Mouse (Mus musculus): ENCODE results near the gene Inpp5a.

The Inpp5a gene

GRCm38 (mm10) chr7:139537831-139538230, 148.9 kb downstream of the Inpp5a start:
- no peak for DNase-seq (ENCODE audit: low spot score in 2 of 2)

DNA sequence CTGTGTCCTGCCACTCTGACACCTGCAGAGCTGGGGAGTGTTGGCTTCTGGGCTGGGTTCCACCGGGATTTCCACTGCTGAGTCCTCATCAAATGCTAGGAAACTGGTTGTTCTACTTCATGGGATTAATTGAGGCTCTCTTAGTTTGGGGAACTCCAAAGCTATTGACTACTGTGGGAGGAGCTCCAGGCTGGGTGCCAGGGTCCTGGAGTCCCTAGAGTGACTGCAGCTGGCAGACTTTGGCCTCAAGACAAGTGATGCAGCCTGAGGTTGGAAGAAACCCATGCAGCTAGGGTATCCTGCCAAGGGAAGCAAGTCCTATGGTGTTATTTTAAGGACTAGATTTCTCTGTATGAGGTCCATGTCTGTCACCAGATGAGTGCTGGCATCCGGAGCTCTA, 149.6 kb downstream of the Inpp5a start:
- DNase-seq (ENCODE audit: low spot score in 2 of 2), result no peak

GRCm38 (mm10) chr7:139540601-139541000, 151.7 kb downstream of the Inpp5a start:
- DNase-seq (ENCODE audit: low spot score in 2 of 2), result no peak

- DNase-seq (ENCODE audit: low spot score in 2 of 2), result no peak
Measured at GRCm38 (mm10) chr7:139541422-139541821, 152.5 kb downstream of the Inpp5a start.

DNA sequence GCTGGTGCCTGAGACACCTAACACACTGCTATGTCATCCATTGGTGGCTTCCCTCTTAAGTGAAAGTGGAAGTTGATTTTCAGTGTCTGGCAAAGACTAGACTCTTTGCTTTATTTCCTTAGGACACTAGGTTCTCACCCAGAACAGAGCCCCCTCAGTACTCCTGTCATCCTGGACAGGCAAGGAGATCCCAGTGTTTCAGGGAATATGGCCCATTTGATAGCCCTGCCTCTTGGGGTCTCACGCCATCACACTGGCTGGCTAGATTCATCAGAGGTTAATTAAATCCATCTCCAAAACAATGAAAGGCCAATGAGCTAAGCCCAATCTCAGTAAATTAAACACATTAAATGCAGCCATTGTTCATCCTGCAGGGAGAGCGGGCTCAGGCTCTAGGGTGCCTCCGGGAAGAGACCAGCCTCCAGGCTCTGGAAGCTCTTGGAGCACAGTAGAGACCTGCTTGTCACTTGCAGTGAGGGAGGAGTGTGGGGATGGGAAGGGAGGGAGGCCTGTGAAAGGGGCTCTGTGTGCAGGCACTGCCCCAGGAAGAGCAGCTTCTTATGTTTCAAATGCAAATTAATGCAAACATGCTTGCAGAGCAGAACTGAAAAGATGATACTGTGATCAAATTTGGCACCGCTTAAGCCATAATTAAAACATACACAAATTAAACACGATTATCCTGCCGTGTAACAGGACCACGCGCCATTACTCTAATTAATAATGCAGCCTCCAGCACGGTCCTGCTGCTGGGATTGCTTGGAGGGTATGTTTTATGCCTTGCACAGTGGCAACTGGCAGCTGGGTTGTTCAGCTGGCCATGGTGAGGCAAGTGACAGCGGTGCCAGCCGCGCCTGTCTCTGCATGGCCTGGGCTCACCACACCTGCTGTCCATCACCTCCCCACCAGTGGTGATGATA, 156.1 kb downstream of the Inpp5a start:
- no peak for DNase-seq (ENCODE audit: low spot score in 2 of 2)

DNA sequence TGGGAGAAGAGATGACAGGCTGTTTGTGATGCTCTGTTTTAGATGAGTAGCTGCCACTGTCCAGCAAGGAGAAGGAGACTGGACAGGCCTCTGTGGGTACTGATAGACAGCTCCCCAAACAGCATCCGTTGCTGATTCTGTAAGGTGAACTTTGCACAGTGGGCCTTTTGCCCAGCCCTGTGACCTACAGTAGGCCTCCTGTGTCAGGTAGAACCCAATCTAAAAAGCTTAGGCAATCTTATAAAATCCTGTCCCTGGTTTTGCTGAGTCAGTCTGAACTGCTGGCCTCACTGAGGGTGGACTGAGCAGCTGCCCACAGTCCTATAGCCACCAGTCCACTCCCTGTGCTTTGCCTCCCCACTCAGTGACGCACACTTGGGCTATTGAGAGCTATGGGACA, 158.4 kb downstream of the Inpp5a start:
- DNase-seq (ENCODE audit: low spot score in 2 of 2), result no peak

DNA sequence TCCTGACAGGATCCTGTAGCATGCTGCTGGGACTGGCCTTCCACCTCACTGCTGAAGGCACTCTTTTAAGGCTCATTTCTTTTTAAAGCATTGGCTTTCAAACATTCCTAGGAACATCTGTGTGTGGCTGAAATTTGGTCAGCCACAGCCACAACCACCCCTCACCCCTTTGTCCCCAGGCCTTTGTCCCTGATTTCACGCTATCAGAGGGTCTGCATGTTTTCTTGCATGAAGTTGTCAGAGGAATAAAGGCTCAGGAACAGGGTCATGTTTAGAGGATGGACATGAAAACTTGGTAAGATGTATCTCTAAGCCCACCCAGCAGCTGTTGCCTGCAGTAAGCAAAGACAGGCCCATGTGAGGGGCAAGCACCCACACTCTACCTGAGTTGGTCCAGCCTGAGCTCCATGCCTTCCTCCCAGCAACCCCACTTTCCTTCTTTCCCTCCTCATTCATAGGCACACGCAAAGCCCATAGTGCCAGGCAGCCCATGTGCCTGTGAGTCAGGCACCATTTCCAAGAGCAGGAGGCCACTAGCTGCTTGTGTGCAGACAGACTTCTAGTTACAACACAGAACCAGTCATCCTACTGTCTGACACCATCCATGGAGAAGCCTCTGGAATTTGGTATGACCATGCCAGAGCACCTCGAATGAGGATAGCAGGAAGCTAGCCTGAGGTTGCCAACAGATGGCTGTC, 161.3 kb downstream of the Inpp5a start:
- DNase-seq (ENCODE audit: low spot score in 2 of 2), result no peak

DNA sequence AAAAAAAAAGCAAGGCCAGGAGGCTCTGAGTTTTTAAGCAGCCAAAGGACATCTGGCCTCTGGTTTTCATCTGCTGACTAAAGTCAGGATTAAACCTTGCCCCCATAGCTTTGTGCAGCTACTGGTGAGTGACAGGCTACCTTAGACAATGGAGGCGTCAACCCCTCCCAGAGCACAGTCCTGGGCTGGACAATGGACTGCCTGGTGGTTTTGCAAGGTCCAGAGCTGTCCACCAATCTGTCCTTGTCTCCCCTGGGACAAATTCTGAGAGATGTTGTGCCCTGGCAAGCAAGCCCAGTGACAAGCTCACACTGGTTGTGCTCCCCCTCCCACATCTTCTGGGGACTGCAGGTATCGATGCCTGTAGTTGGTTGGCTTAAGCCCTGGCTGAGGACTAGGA, 162.6 kb downstream of the Inpp5a start:
- DNase-seq (ENCODE audit: low spot score in 2 of 2), result no peak

DNA sequence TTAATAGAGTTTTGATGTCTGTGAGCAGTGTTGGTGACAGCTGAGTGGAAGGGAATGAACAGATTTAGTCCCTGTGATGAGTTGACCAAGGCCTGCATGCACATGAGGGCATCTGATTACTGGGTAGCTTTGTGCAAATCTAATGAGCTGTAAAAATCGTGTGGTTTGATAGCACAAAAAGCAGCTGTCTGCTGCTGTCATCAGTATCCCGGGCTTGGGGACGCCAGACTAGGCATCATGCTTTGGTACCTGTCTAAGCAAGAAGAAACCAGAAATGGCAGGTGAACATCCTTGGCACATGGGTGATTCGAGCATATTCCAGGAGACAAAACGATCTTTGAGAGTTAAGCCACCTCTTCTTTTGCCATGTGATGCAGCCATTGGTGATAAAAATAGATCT, 167.4 kb downstream of the Inpp5a start:
- no peak for DNase-seq (ENCODE audit: low spot score in 2 of 2)

- DNase-seq (ENCODE audit: low spot score in 2 of 2), result no peak
Measured at GRCm38 (mm10) chr7:139556746-139557526, 168.0 kb downstream of the Inpp5a start.

DNA sequence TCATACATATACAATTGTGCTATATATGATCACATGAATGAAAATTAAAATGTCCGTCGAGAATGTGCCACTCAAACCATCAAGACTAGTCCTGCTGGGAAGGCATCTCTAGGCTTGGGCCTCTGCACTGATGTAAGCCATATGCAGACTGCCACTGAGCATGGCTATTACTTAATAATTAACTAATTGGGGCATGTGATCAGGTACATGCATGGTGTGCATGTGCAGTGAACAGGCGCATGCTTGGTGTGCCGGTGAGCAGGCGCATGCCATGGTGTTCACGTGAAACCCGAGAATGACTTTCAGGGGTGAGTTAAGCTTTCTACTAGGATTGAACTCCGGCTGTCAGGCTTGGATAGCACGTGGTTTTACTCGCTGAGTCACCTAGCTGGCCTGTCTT, 170.8 kb downstream of the Inpp5a start:
- no peak for DNase-seq (ENCODE audit: low spot score in 2 of 2)

GRCm38 (mm10) chr7:139563425-139563824, 174.5 kb downstream of the Inpp5a start:
- DNase-seq (ENCODE audit: low spot score in 2 of 2), result no peak

GRCm38 (mm10) chr7:139564161-139564560, 175.3 kb downstream of the Inpp5a start:
- DNase-seq (ENCODE audit: low spot score in 2 of 2), result no peak

DNA sequence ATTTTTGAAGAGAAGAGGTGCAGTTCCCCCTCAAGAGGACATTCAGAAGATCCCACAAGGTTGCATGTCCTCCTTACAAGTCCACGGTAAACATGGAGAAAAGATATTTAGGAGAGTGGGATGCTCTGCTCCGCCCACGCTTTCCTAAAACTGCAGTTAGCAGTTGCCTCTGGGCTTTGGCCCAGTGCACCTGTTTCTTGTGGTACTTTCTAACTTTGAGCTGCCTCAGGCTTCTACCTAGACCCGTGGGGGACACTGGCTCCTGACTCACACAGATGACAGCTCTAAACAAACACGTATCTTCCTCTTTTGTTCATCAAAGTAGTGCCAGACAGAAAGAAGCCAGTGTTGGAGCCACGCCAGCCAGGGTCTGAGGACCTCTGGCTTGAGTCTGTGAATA, 177.1 kb downstream of the Inpp5a start:
- no peak for DNase-seq (ENCODE audit: low spot score in 2 of 2)

DNA sequence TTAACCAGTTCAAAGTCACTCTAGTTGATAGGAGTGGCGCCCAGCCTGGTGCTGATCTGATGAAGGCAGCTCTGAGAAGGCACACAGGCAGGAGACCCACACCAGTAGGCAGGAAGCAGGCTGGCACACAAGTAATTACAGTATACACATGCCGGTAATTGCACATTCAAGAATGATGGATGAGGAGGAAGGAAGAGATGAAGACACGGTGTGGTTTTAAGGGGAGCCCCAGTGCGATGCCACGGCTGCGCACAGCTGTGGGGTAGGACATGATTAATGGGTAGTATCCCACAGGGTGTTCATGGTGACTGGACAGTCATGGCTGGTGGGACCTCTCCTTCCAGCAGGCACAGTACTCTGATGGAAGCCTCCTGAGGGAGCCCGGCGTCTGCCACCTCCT, 177.6 kb downstream of the Inpp5a start:
- DNase-seq (ENCODE audit: low spot score in 2 of 2), result no peak

GRCm38 (mm10) chr7:139570788-139571187, 181.9 kb downstream of the Inpp5a start:
- DNase-seq (ENCODE audit: low spot score in 2 of 2), result no peak

DNA sequence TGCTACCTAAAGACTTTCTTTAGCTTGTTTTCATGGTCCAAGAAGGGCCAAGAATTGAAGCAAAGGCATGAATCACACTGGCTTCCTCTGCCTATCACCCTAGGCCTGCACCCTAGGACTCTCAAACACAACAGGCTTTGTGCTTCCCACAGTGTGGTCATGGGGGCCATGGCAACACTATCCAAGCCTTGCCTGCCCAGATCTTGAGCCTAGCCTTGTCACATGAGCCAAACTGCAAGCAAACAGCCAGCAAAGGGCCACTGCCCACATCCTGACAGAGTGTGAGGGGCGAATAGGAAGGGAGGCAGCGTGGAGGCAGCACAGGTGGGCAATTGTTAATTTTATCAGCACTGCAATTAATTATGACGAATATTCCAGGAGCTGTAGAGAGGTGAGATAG, 183.8 kb downstream of the Inpp5a start:
- no peak for DNase-seq (ENCODE audit: low spot score in 2 of 2)

- DNase-seq (ENCODE audit: low spot score in 2 of 2), result no peak
Measured at GRCm38 (mm10) chr7:139576064-139576686, 187.3 kb downstream of the Inpp5a start.

DNA sequence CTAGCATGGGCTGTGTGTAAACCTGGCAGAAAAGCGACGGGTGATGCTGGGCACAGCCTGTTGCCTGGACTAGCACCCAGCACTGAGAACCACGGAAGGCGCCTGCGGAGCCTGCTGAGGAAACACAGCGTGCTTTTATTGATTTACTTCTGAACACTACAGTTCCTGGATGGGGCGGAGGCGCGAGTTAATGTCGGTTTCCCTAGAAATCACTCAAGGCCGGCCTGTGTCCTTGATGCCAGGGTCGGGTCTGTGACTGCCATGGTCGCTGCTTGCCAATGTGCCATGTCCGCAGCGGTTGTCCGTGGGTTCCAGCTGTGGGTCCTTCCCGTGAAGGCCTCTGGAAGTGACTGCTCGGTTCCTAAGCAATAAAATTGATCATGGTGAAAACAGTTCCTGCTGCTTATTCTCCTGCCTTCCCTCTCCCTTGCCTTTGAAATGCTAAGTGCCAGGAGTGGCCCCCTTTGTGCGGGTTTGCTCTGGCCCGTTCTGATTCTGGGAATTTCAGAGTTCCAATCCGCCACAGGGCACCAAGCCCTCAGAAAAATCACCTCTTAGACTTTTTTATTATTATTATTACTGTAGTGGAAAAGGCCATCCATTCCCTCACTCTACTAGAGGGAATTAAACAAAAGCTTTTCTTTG, 190.5 kb downstream of the Inpp5a start:
- DNase-seq (ENCODE audit: low spot score in 2 of 2), result no peak

DNA sequence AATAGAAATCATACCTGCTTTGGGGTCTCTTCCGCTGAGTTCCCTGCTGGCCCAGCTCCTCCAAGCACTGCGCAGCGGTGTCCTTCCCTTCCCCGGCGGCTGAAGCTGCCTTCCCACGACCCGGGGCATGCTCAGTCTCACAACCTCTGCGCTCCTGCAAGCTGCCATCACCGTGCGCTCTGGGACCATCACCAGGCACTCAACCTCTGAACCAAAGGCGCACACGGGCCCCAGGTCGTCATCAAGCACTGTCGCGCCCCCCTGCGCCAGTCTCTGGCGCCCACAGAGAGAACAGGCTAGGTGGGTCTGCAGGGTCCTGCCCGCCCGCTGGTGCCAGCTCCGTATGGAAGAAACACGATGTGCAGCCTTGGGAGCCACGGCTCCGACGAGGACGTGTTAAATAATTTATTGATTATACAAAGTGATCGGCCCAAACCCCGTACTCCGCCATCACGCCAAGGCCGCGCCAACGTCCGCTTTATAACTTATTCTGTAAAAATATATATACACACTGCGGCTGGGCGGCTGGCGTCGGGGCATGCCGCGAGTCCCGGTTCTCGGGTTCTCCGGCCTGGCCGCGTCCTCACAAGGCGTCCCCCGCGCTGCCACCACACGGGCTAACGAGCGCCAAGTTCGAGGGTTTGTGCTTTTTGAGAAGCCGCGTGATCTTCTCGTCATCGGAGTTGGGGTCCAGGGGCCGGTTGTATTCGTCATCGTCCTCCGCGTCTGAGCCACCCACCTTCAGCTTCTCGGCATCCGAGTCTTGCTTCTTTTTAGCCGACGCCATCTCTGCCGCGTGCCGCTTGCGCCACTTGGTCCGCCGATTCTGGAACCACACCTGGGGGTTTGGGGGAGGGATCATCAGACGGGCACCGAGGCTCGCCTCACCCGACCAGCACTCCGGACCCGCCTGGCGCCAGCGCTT, 192.2 kb downstream of the Inpp5a start:
- no peak for DNase-seq (ENCODE audit: low spot score in 2 of 2)
